Mouse (Mus musculus): Measurements from ENCODE around the gene Dclre1c.
"Not testable (repeated sequence)": the region's sequence is repeated elsewhere in the genome, so short reads cannot be mapped to it uniquely, and the experiment has no call there.

Gene Dclre1c

GRCm38 (mm10) chr2:3423841-3424578, at the start of gene Dclre1c:
Gene Dclre1c (plus strand): TSS chr2:3424131.
- DNase-seq (ENCODE audit: extremely low read depth, insufficient read length, low spot score) = peak; percentile 82

GRCm38 (mm10) chr2:3387105-3387860, 36.6 kb upstream of the Dclre1c start:
- no peak for DNase-seq (ENCODE audit: extremely low read depth, insufficient read length, low spot score)

GRCm38 (mm10) chr2:3391945-3392344, 32.0 kb upstream of the Dclre1c start:
- no peak for DNase-seq (ENCODE audit: extremely low read depth, insufficient read length, low spot score)

GRCm38 (mm10) chr2:3397110-3397509, 26.8 kb upstream of the Dclre1c start, which contains the start of gene Olah:
Gene Olah (minus strand): TSS chr2:3397210.
- DNase-seq (ENCODE audit: extremely low read depth, insufficient read length, low spot score) = not testable (repeated sequence)

- no peak for DNase-seq (ENCODE audit: extremely low read depth, insufficient read length, low spot score)
Measured at GRCm38 (mm10) chr2:3405981-3406380, 17.9 kb upstream of the Dclre1c start.

GRCm38 (mm10) chr2:3407756-3408155, 16.2 kb upstream of the Dclre1c start:
- DNase-seq (ENCODE audit: extremely low read depth, insufficient read length, low spot score) = no peak

GRCm38 (mm10) chr2:3414241-3414640, 9.7 kb upstream of the Dclre1c start:
- DNase-seq (ENCODE audit: extremely low read depth, insufficient read length, low spot score) = peak; percentile 14

- DNase-seq (ENCODE audit: extremely low read depth, insufficient read length, low spot score) = no peak
Measured at GRCm38 (mm10) chr2:3415676-3416075, 8.3 kb upstream of the Dclre1c start.

- peak; percentile 75 for DNase-seq (ENCODE audit: extremely low read depth, insufficient read length, low spot score)
Measured at GRCm38 (mm10) chr2:3418883-3419431, 5.0 kb upstream of the Dclre1c start.

GRCm38 (mm10) chr2:3420157-3420556, 3.8 kb upstream of the Dclre1c start:
- DNase-seq (ENCODE audit: extremely low read depth, insufficient read length, low spot score) = no peak

- DNase-seq (ENCODE audit: extremely low read depth, insufficient read length, low spot score) = no peak
Measured at GRCm38 (mm10) chr2:3422548-3422947, 1.4 kb upstream of the Dclre1c start, which contains the start of gene Meig1. Gene Meig1 (minus strand): TSS chr2:3422648.

GRCm38 (mm10) chr2:3424579-3424910, 614 bp downstream of the Dclre1c start:
- DNase-seq (ENCODE audit: extremely low read depth, insufficient read length, low spot score) = no peak

- no peak for DNase-seq (ENCODE audit: extremely low read depth, insufficient read length, low spot score)
Measured at GRCm38 (mm10) chr2:3430956-3431355, 7.0 kb downstream of the Dclre1c start.

GRCm38 (mm10) chr2:3435369-3436061, 11.6 kb downstream of the Dclre1c start:
- no peak for DNase-seq (ENCODE audit: extremely low read depth, insufficient read length, low spot score)

- no peak for DNase-seq (ENCODE audit: extremely low read depth, insufficient read length, low spot score)
Measured at GRCm38 (mm10) chr2:3437956-3438355, 14.0 kb downstream of the Dclre1c start.

GRCm38 (mm10) chr2:3444206-3444605, 20.3 kb downstream of the Dclre1c start:
- no peak for DNase-seq (ENCODE audit: extremely low read depth, insufficient read length, low spot score)

GRCm38 (mm10) chr2:3445984-3446383, 22.1 kb downstream of the Dclre1c start:
- no peak for DNase-seq (ENCODE audit: extremely low read depth, insufficient read length, low spot score)

- no peak for DNase-seq (ENCODE audit: extremely low read depth, insufficient read length, low spot score)
Measured at GRCm38 (mm10) chr2:3449431-3449830, 25.5 kb downstream of the Dclre1c start.

- no peak for DNase-seq (ENCODE audit: extremely low read depth, insufficient read length, low spot score)
Measured at GRCm38 (mm10) chr2:3453096-3453495, 29.2 kb downstream of the Dclre1c start.

- DNase-seq (ENCODE audit: extremely low read depth, insufficient read length, low spot score) = no peak
Measured at GRCm38 (mm10) chr2:3456590-3456989, 32.7 kb downstream of the Dclre1c start.

GRCm38 (mm10) chr2:3473891-3474290, 50.0 kb downstream of the Dclre1c start:
- DNase-seq (ENCODE audit: extremely low read depth, insufficient read length, low spot score) = no peak
